Mouse (Mus musculus): ENCODE results near the gene Slc6a11.

DNA sequence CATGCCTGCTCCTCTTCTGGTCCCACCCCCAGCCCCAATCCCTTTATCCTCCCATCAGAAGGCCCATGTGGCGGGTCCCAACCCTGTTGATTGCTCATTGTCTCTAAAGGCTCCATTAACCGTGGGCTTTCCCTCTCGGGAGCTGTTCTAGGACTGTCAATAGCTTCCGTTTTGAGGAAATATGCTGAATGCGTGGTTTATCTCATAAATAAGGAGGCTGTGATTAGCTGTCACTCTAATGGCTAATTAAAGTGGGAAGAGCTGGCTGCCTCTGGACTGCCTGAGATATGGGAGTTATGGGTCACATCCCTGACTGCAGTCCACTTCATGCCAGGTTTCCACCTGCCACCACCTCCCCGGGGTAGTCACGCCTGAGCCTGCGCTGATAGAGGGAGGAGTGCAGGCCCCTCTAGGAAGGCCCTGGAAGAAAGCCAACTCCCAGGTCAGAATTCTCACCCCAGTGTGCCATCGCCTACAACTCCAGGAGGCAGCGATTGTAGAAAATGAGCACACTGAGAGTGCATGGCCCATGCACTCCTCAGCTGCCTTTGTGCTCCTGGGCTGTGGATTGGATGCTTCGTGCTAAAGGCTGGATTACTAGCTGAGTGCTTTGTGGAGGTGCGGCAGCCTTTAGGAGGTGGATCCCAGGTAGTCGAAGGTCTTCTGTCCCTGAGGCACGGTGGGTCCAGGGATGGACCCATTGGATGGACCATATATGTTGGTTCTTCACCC lies 143.1 kb downstream of the Slc6a11 start:
- no peak for TF ChIP-seq POLR2A (IDR thresholded peaks at IDR 0.05; ENCODE audit: borderline replicate concordance, control insufficient read depth, low read depth, low read length)
- TF ChIP-seq CTCF (IDR thresholded peaks at IDR 0.05; ENCODE audit: control insufficient read depth, insufficient read depth, low read length): no peak
